Mouse (Mus musculus) forelimb bud, embryonic 11.5 days (tissue): ENCODE measurements around the gene Gm28048.

Source experiments
- DNase-seq: peaks from one replicate; pipeline ENCODE4 v3.0.0-alpha.2; 2012; ENCODE audit warnings: low read depth, low spot score

The Gm28048 gene

GRCm38 (mm10) chr11:22950131-22950530 is 31.8 kb downstream of the Gm28048 start:
- no peak for DNase-seq

GRCm38 (mm10) chr11:22949101-22949500 is 32.8 kb downstream of the Gm28048 start:
- DNase-seq = no peak

GRCm38 (mm10) chr11:22938983-22939382 is 42.9 kb downstream of the Gm28048 start:
- no peak for DNase-seq

- DNase-seq = no peak
Observed at GRCm38 (mm10) chr11:22937716-22938316, 44.1 kb downstream of the Gm28048 start.

GRCm38 (mm10) chr11:22936446-22937125 is 45.3 kb downstream of the Gm28048 start:
- DNase-seq = no peak

GRCm38 (mm10) chr11:22932167-22932566 is 49.7 kb downstream of the Gm28048 start:
- DNase-seq = no peak

- DNase-seq = no peak
Observed at GRCm38 (mm10) chr11:22931320-22931905, 50.5 kb downstream of the Gm28048 start.

GRCm38 (mm10) chr11:22930129-22930528 is 51.8 kb downstream of the Gm28048 start:
- no peak for DNase-seq

GRCm38 (mm10) chr11:22928586-22929169 is 53.2 kb downstream of the Gm28048 start:
- DNase-seq = no peak

GRCm38 (mm10) chr11:22923606-22924005 is 58.3 kb downstream of the Gm28048 start:
- DNase-seq = no peak

- no peak for DNase-seq
Observed at GRCm38 (mm10) chr11:22922546-22922945, 59.3 kb downstream of the Gm28048 start.

GRCm38 (mm10) chr11:22919336-22919735 is 62.6 kb downstream of the Gm28048 start:
- no peak for DNase-seq

GRCm38 (mm10) chr11:22917786-22918185 is 64.1 kb downstream of the Gm28048 start:
- no peak for DNase-seq

- no peak for DNase-seq
Observed at GRCm38 (mm10) chr11:22913744-22914143, 68.1 kb downstream of the Gm28048 start.

- DNase-seq = no peak
Observed at GRCm38 (mm10) chr11:22911831-22912230, 70.1 kb downstream of the Gm28048 start.

GRCm38 (mm10) chr11:22906453-22906865 is 75.4 kb downstream of the Gm28048 start:
- no peak for DNase-seq

GRCm38 (mm10) chr11:22902923-22903322 is 79.0 kb downstream of the Gm28048 start:
- no peak for DNase-seq

GRCm38 (mm10) chr11:22900041-22900440 is 81.8 kb downstream of the Gm28048 start:
- DNase-seq = no peak

- no peak for DNase-seq
Observed at GRCm38 (mm10) chr11:22897642-22898041, 84.2 kb downstream of the Gm28048 start.

- DNase-seq = no peak
Observed at GRCm38 (mm10) chr11:22897127-22897526, 84.8 kb downstream of the Gm28048 start.

GRCm38 (mm10) chr11:22893075-22893474 is 88.8 kb downstream of the Gm28048 start:
- DNase-seq = peak; percentile 18

GRCm38 (mm10) chr11:22892466-22892865 is 89.4 kb downstream of the Gm28048 start:
- DNase-seq = no peak

GRCm38 (mm10) chr11:22891876-22892275 is 90.0 kb downstream of the Gm28048 start:
- no peak for DNase-seq
